Mouse (Mus musculus) T-helper 2 cell (primary cell): ENCODE results near the gene Abca2.

Source experiments
- in situ Hi-C: fragments of 300-600 bp; cut with MboI, MseI; formaldehyde crosslinking; loops from one replicate; pipeline ENCODE4 v1.15.1; 2025; ENCODE audit warnings: high pct_unique_total_duplicates

Abca2 gene

DNA sequence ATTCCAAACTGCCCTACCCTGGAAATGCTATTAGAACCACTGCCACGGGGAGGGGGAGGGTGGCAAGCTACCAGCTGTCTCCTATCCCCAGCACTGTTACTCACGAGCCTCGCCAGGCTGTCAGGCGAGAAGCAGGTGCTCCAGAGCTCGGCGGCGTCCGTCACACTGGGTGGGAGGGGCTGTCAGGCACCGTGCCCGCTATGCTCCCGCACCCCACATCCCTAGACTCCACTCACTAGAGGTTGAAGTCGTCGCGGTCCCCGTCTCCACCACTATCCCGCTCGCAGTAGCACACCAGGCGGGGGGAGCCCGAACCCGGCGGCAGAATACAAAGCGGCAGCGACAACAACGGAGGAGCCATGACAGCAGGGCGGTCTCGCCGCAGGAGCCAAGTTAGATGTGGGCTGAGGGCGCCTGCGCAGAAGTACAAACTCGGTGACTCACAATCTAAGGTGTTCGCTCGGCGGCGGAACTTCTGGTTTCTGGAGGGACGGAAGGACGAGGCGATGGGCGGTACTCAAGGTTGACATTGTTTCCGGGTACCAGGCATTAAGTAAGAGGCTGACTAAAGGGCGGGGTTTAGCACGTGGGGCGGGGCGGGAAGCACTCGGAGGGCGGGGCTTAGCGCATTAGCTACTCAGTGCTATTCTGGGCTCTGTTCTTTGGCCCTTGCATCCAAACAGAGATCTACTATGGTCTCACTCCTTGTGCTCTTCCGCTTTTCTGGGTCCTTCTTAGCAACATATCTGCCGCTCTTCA lies 32.2 kb downstream of the Abca2 start, which contains the start of gene Paxx:
Gene Paxx, minus strand, starts transcription at position 544 of the 759 bp plus-strand sequence.
- in situ Hi-C loops, result no loop called here

DNA sequence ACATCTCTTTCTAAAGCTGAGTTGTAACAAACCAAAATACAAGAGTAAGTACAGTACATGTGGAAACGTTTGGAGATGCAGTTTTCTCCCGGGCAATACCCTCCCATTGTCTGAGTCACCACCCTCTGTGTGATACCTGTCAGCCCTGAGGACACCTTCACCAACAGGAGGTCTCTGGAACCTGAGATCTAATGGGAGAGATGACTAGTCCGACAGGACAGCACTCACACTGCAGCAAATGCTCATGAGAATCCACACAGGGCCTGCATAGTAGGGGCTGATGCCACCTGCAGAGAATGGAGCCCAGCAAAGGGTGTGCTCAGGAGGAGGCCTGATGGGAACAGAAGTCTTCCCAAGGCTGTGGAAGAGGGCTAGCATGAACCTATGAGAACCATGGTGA lies 32.9 kb downstream of the Abca2 start:
- in situ Hi-C loops, result no loop called here

DNA sequence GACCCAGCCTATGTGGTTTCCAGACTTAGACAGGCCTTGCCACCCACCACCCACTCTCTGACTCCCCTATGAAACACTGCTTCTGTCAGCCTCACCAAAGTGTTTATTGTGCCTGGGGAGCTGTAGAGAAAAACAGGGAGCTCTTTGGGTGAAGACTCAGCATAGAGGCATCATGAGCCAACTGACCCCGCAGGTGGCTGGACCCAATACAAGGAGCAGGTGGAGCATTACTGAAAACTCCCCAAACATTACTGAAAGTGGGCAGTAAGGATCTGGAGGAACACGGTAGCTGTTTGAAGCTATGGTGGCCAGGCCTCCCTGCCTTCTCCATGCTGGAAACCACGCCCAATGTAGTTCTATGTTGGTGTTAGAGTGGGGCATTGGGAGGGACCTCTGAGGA lies 35.1 kb downstream of the Abca2 start:
- in situ Hi-C loops, result no loop called here

DNA sequence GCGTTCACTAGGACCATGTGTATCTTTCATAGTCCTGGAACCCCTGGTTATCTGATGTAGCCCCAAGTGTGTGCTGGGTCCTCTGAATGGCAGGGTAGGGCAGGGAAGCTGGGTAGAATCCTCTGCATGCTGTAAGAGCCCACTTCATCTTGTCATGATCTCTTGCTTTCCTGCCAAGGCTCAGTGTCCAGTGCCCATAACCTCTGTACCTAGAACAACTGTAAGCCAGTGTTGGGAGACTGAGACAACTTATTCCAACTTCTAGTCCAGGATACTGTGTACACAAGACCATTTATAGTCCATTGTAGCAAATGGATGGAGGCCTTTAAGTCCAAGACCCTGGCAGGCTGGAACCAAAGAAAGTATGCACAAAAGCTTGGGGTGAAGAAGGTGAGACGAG lies 36.8 kb downstream of the Abca2 start:
- in situ Hi-C loops, result no loop called here

DNA sequence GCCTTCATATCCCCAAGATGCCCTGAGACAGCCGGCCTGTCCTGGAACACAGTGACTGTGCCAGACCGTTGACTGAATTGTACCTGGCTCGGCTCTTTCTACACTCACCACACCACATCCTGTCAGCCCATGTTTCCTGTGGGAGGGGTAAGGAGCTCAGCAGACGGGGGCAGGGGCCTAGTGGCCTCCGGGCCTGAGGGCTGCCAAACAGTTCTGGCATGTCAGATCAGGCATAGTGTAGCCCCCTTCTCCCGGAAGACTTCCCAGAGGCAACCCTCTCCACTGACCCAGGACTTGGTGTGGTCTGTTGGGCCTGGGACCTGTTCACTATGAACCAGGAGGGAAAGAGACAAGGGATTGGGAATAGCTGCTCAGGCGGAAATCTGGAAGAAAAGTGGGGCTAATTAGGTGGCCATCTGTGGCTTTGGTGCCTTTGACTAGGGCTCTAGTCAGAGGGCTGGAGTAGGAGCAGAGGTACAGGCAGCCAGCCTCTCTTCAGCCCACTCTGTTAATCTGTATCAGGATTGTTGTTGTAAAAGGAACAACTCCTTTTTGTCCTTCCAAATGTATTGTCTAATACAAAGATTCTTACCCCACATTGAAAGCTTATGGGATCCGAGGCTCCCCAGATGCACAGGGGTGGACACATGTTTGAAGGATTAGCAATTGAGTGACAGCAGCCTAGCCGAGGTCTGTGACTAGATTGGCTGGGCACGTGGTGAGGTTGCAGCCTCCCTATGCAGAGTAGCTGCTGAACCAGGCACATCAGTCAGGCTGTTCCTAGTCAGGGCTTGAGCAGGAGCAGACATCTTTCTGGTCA lies 37.5 kb downstream of the Abca2 start:
- in situ Hi-C loops, result no loop called here

DNA sequence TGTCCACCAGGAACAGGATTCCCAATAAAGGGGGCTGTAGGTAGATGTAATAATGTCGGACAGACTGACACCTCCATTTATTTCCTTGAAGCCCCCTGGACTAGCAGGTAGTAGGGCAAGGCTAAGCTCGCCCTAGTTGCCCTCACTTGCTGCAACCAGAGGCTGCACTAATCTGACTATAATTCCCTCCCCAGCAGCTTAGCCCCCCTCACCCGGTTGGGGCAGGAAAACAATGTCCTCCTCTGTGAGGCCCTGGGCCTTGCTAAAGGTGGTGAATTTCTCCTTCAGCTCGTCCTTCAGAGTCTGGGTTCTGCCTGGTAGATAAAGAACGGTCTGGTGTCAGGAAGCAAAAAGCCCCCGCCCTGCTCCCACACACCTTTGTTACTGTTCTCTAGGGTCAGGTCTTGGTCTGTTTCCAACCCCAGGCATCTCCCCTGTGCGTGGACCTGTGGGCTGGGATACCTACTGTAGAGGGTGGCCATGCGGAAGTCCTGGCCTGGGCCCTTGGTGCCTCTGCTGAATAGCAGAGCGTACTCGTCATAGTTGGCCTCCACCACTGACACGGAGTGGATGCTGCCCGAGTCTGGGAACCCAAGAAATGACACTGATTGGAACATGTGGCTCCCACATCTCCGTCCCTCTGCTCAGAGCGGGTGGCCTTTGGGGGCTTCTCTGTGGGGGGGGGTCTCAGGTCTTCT lies 39.3 kb downstream of the Abca2 start:
- in situ Hi-C loops, result no loop called here

DNA sequence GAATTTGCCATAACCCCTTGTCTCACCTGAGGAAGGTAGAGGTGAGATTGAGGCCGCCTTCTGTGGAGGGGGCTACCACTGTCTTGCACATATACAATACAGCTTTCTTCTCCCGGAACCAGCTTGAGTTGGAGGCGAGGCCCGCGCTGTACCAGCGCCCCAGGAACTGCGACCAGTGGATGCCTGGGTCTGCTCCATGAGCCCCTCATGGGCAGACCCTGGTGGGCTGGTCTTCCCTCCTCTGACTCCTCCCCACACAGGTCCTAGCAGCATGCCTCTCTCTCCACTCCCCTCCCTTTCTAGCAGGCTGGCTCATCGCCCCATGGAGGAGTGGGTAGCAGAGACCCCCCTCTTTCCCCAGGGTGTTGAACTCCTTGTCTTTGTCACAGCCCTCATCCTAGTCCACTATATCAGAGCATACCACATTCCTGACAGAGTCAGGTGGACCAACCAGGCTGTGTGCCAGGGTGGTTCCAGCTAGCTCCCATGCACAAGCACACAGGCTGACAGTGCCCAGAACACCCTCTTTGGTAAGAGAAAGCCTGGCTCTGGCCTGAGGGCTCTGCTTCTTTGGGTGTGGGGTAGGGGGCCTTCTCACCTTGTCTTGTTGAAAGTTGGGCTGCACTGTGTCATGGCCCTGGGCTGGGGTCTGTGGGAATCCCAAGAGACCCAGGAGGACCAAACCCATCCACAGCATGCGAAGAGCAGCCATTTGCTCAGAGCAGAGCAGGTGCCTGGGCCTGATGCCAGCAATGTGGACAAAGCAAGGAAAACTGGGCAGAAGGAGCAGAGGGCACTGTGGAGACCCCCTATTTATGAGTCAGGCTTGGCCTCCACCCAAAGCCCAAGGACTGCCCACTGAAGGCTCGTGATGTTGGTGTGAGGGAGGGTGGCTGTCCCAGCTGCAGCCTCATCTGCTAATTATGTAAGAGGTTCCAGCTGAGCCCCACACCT lies 40.7 kb downstream of the Abca2 start:
- in situ Hi-C loops, result no loop called here

DNA sequence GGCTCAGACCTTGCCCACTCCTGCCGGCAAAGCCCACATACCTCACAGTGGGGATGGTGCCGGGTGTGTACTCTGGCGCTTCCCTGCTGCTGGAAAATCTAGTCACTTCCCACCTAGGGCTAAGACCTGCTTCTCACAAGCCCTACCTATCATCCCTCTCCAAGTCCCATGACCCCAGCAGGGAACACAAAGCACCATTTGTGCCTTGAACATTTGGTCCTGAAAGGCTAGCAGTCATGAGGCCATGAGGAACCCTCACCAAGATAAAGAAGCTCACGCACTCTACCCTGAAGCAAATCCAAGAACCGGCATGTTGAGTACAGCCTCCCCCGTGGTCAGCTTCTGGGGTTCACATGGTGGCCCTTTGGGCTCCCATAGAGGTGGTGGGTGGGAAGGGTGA lies 41.5 kb downstream of the Abca2 start, which contains the start of gene Ptgds:
Gene Ptgds, minus strand, starts transcription at position 78 of the 400 bp plus-strand sequence.
- in situ Hi-C loops, result no loop called here

DNA sequence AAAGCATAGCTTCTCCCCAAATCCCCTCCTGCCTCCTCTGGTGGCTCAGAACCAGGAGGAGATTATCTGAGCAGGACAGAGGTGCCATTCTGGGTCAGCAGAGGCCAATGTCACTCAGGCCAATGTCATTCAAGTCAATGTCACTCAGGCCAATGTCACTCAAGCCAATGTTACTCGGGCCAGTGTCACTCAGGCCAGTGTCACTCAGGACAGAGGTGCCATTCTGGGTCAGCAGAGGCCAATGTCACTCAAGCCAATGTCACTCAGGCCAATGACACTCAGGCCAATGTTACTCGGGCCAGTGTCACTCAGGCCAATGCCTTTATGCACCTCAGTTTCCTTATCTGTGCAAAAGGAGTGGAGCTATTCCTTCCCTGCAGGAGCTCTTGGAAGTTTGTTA lies 44.0 kb downstream of the Abca2 start:
- in situ Hi-C loops, result no loop called here

DNA sequence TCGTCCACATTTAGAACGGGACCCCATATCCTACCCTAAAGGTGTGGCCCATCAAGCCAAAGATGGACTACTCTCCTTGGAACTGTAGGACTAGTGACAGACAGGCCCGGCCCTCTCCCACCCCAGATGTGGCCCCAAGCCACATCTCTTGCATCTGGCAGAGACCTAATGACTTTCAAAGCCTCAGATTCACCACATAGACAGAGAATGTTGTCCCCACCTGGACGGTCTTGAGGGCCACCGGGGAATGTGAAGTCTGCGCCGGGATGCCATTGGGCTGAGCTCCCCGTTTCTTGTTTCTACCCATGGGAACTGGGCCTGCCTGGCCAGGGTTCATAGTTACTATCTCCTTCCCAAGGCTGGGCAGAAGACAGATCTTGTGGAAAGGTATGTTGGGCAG lies 49.0 kb downstream of the Abca2 start:
- in situ Hi-C loops, result no loop called here

DNA sequence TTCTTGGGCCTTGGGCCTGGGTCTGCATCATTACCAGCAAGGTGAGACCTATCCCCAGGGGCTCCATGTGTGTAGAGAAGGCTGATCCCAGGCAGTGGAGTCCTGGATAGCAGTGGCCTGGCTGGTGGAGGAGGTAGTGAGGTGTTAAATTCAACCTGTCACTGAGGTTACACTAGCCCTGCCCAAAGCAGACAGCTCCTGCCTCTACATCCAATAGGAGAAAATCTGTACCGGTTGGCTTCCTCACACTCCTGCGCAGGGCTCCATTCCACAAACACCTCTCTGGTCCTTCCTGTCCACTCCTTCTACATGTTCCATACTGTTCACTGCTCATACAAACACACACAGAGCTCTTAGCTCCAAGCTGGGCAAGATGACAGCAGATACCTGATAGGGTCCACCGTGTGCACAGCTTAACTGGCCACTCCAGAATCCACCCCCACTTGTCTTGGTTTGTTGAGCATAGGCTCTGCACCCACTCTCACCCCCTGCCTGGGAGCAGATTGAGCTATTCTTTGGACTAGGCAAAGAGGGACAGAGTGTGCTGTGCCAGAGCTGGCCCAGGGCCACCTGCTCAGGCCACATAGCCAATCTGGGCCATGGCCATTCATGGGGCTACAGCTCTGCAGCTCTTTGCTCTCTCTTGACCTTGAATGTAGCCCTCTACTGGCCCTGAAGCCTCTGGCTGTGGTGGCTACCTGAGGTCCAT lies 49.6 kb downstream of the Abca2 start:
- in situ Hi-C loops, result no loop called here

DNA sequence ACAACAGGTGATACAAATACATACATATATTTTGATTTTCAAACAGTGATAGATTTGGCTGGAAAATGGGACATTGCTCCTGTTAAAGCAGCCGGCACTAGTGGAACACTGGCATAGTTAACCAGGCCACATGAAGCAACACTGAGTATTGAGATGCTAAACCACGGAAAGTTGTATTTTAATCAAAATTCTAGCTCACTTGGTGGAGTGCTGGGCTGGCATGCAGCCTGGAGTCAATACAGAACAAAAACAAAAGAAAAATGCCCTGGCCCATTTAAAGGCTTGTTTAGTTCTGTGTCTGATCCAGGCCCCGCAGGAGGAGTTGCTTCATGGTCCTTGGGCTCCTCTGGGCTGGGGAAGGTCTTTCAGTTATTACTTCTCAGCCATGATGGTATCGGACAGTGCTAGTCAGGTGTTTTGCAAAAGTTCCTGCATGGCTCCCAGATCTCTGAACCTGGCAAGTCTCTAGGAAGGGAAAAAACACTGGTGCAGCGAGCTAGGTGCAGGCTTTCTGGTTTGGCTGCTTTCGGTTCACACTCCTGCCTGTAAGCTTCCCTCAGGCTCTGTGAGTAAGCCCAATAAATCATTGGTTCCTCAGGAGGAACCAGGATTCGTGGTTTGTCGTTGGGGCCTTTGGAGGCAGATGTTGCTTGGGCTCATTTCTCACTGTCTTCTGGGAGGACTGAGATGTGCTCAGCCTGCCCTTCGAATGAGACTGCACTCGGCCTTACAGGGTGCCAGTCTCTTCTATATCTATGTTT lies 51.2 kb downstream of the Abca2 start:
- in situ Hi-C loops, result no loop called here

DNA sequence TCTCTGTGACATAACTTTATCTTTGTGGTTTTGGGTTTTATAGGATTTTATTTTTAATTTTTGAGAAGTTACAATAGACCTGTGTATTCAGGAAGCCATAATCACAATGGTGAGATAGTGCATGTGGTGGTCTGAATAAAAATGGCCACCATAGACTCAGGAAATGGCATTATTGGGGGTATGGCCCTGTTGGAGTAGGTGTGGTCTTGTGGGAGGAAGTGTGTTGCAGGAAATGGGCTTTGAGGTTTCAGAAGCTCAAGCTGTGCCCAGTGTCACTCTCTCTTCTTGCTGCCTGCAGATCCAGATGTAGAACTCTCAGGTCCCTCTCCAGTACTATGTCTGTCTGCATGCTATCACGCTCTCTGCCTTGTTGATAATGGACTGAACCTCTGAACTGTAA lies 52.0 kb downstream of the Abca2 start:
- in situ Hi-C loops, result no loop called here

DNA sequence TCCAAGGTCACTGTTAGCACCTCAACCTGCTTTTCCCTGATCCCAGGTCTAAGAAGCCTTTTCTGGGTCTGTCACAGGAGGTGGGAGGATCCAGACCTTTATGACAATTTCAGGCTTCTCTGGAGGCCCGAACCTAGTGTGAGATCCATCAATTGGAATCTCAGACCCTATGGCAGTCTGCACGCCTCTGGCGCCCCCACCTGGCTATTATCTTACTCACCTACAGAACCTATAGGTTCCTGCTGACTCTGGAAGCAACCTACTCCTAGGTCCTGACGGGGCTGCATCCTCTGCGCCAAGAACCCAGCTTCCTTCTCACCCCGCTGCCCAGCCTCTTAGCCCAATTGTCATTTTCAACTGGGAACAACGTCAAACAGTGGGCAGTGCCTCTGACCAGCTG lies 54.5 kb downstream of the Abca2 start:
- in situ Hi-C loops, result no loop called here

DNA sequence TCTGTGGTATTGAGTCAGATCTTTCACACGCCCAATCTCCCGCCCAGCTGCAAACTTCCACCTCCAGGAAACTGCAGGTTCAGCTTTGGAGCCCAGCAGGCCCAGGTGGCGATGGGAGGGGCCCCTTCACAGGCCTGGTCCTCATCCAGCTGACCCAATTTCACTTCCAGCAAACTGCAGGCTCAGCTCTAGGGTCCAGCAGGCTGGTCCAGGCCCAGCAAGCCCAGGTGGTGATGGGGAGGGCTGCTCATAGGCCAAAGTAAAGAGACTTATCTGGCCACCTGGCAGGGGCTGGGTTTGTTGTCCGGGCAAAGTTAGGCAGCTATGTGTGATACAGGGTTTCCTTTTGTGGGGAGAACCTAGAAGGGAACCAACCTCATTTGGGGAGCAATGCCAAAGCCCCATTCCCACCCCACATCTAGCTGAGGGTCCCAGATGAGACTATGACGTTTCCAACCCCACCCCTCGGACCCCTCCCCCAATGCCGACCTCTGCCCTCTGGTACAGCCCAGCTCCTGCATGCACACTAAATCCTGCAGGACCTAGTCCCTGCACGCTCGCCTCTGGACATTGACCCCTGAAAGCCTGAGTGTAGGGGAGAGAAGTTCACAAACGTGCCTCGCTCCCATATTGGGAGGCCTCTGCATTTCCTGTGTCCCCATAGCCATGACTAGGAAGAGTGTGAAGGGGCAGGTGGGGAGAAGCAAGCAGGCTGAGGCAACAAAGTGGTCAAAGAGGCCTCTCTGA lies 56.6 kb downstream of the Abca2 start:
- in situ Hi-C loops, result no loop called here

DNA sequence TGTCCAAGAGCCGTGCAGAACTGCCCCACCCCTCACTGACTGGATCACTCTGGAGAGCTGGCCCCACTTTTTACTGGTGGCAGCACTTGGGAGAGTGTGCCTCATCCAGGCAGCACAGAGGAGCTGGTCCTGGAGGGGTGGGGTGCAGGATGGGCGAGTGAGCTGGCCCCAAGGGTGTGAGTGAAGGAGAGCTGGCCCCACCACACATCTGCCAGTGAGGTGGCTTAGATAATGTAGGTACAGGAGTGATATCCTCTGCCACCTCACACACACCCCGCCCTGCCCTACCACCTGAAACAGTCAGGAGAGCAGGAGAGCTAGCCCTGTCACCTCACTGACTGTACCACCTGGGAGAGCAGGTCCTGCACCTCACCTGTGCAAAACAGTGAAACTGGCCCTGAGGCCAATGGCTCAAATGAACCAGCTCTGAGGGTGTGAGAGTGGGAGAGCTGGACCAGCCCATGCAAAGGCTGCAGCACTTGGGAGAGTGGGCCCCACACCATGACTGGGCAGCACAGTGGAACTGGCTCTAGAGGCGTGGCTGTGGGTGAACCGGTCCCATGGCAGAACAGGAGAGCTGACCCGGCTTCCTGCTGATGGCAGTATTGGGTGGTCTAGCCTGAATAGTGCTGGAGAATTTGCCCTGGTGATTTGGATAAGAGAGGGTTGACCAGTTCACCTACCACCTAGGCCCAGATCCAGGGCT lies 59.6 kb downstream of the Abca2 start:
- in situ Hi-C loops, result no loop called here

DNA sequence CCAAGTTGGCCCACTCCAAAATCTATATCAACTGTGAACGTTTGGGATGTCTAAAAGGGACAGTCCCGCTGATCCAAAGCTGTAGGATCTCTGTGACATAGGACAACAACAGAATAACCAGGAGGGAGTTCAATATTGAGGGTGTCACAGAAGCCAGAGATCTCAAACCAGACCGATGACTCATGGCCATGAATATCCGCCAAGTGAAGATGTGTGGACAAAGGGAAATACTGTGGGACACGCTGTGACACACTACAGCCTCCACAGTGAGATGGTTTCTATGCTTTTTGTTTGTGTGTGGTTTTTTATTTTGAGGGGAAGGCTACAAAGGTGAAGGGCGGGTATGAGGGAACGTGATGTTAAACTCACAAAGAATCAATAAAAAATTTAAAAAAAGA lies 60.2 kb downstream of the Abca2 start:
- in situ Hi-C loops, result no loop called here

DNA sequence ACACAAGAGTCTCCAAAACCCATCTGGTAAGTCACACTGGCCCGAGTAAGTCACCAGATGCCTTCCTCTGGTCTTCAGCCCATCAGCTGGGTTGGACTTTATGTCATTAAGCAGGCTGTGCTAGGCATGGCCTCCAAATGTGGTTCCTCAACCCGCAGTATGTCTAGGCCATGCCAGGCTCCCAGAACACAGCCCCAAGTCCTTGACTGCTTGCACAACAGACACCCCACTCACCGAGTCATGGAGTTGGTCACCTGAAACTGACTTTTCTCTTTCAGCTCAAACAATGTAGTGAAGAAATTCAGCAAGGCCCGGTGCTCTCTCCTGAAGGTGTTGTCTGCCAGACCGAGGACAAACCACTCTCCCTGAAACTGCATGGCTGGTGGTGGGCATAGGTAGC lies 64.5 kb downstream of the Abca2 start:
- in situ Hi-C loops, result loop anchor here (5.0 kb wide), 1 partner anchor 1079 kb away; no protein-coding TSS in a partner anchor
